8 mouse cellular contexts compared by ENCODE assay signal in the genomic region with DNA sequence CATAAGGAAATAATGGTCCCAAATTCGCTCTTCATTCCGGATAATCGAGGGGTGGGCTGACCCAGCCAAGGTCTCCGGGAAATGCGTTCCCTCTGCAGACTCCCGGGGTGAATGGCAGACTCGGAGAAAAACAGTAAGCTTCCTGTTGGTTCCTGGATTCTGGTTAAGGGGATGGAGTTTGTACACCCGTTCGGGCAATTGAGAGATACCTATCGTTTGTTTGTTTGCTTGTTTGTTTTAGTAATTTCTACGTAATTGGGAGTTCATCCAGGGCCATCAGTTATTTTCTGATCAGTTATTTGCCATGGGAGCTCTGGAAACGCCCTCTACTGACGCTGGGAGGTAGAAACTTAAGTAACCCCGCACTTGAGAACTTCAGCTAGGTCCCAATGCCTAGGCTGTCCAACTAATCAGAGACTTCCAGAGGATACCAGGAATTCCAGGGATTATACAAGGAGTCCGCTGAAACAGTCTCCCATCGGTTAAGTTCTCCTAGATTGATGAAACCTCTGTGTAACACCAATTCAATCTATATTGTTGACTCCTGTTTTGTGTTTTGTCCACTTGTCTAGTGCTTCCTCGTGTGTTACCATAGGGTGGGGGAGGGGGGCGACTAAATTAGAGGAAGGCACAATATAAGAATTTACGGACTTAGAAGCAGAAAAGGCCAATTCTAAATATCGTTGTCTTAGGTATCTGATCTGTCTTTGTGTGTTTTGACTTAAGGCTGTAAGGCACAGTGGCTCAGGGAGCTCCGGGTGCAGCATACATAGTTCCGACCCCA. TPM values are rescaled to one million over a fixed set of nuclear protein-coding genes. Genes with fewer than 3 reads are reported as not detected.
DNase-seq lines count a peak whose midpoint lies in the region; ATAC-seq and TF ChIP-seq lines count a peak whose summit lies in the region.

No protein-coding gene starts in this region.

- H3K4me2 ChIP-seq in forebrain, embryonic 11.5 days (ENCODE audit: low read depth, low read length, severe bottlenecking) = peak overlapping the region; percentile 73

- H3K27me3 ChIP-seq in forebrain, embryonic 11.5 days (ENCODE audit: control insufficient read depth, insufficient read depth, low read length) = no peaks in the 10 kb centered on the region

- H3K36me3 ChIP-seq in forebrain, embryonic 11.5 days (ENCODE audit: control insufficient read depth, insufficient read depth, low read length) = no peaks in the 10 kb centered on the region

- H3K27ac ChIP-seq in bone marrow macrophage, adult 2 months (ENCODE audit: insufficient read depth, low read depth, low read length) = no peak overlapping the region
- H3K27ac ChIP-seq in forebrain, embryonic 11.5 days (ENCODE audit: low read depth, low read length) = no peak overlapping the region

- TF ChIP-seq POLR2A in bone marrow macrophage, adult 2 months (IDR thresholded peaks at IDR 0.05; ENCODE audit: borderline replicate concordance, low read depth, low read length) = no peak
- TF ChIP-seq POLR2A in lung, adult 2 months (IDR thresholded peaks at IDR 0.05; ENCODE audit: borderline replicate concordance, extremely low read depth, low read depth, low read length) = no peak

- no peaks in the 10 kb centered on the region; the same call in 1 of the 2 replicates for H3K9me3 ChIP-seq in forebrain, embryonic 11.5 days (ENCODE audit: control insufficient read depth, low read length)

- peak overlapping the region; percentile 84 for H3K4me3 ChIP-seq in bone marrow macrophage, adult 2 months (ENCODE audit: insufficient read depth, low read length)
- peak overlapping the region; percentile 46 for H3K4me3 ChIP-seq in forebrain, embryonic 11.5 days (ENCODE audit: low read depth, low read length)
- peak overlapping the region; percentile 78 for H3K4me3 ChIP-seq in lung, adult 2 months (replicated peaks; ENCODE audit: extremely low read depth, low read depth, low read length)

- WGBS in forebrain, embryonic 11.5 days = 23% methylated on average over 22 of the region's 22 CpGs
- WGBS in lung, adult 2 months = 16% methylated on average over 22 of the region's 22 CpGs

- no peak for TF ChIP-seq CTCF in bone marrow macrophage, adult 2 months (IDR thresholded peaks at IDR 0.05; ENCODE audit: low read depth, low read length)
- no peak for TF ChIP-seq CTCF in lung, adult 2 months (IDR thresholded peaks at IDR 0.05; ENCODE audit: insufficient read depth, low read length)

- intact Hi-C loops in heart, postnatal 25 days (cut with DNase I) = loop anchor here (5.0 kb wide), 1 partner anchor 97 kb away; the partner anchor contains the start of gene 2610021A01Rik

- no peak for DNase-seq in forebrain, embryonic 11.5 days (ENCODE audit: low spot score)
- DNase-seq in heart, postnatal 25 days (ENCODE audit: low spot score) = peak; percentile 39
- peak; percentile 79 for DNase-seq in layer of hippocampus, adult 11-12 months (ENCODE audit: low spot score)
- no peak for DNase-seq in lung, adult 2 months
- DNase-seq in testis, postnatal 14 days (ENCODE audit: low spot score) = peak; percentile 53

- peak overlapping the region; percentile 32 for H3K9ac ChIP-seq in forebrain, embryonic 11.5 days (ENCODE audit: low read length)

- no peaks in the 10 kb centered on the region for H3K4me1 ChIP-seq in bone marrow macrophage, adult 2 months (ENCODE audit: control insufficient read depth, insufficient read depth, low read length)
- H3K4me1 ChIP-seq in forebrain, embryonic 11.5 days (replicated peaks; ENCODE audit: control insufficient read depth, insufficient read depth, low read length) = no peaks in the 10 kb centered on the region
- H3K4me1 ChIP-seq in lung, adult 2 months (ENCODE audit: control insufficient read depth, insufficient read depth, low read length) = no peaks in the 10 kb centered on the region

- peak; percentile 40 for ATAC-seq in CD4-positive, CD25-positive, alpha-beta regulatory T cell, adult 4 months
- peak; percentile 20; the same call in 1 of the 2 replicates for ATAC-seq in forebrain, embryonic 11.5 days (replicated peaks; ENCODE audit: low FRiP score)
- ATAC-seq in neutrophil, adult 5-6 weeks (ENCODE audit: extremely low read depth, insufficient number of reproducible peaks, low FRiP score, poor library complexity, severe bottlenecking) = peak; percentile 27; the same call in 1 of the 2 replicates

RNA-seq across cellular contexts. Expression of gene AW146154, which starts 0.7 kb away (rescaled TPM):
- 10 to 100 TPM; 17.1 to 19.1 TPM for polyA plus RNA-seq in CD4-positive, CD25-positive, alpha-beta regulatory T cell, adult 4 months (2017; shearing (Covaris generic))
- polyA plus RNA-seq in bone marrow macrophage, adult 2 months (2012; ENCODE audit: insufficient read depth, insufficient read length, missing spikeins) = 8.9 and 14.2 TPM in 2 replicates
- polyA plus RNA-seq in forebrain, embryonic 11.5 days (2014; fragmentation: Nextera tagmentation; extraction: Ambion mirVana) = 10.0 and 10.3 TPM in 2 replicates
- total RNA-seq in heart, postnatal 25 days (2021) = 1 to 10 TPM; 4.8 to 5.1 TPM
- polyA plus RNA-seq in lung, adult 2 months (2012; rRNA removed) = 3.5 and 5.3 TPM in 2 replicates
- total RNA-seq in neutrophil, adult 5-6 weeks (2017) = 10.9 and 11.3 TPM in 2 replicates

RNA-seq across cellular contexts. Expression of gene Gm20449, which starts 1.1 kb away (rescaled TPM):
- polyA plus RNA-seq in CD4-positive, CD25-positive, alpha-beta regulatory T cell, adult 4 months (2017; shearing (Covaris generic)) = not detected
- polyA plus RNA-seq in bone marrow macrophage, adult 2 months (2012; ENCODE audit: insufficient read depth, insufficient read length, missing spikeins) = 0.16 TPM in 1 of 2 replicates, not detected in the other
- 0.08 and 0.11 TPM in 2 replicates for polyA plus RNA-seq in forebrain, embryonic 11.5 days (2014; fragmentation: Nextera tagmentation; extraction: Ambion mirVana)
- total RNA-seq in heart, postnatal 25 days (2021) = not detected
- 0.02 and 0.03 TPM in 2 replicates for polyA plus RNA-seq in lung, adult 2 months (2012; rRNA removed)
- 0.12 and 0.23 TPM in 2 replicates for total RNA-seq in neutrophil, adult 5-6 weeks (2017)

RNA-seq across cellular contexts. Expression of gene Vmn2r57, which starts 51.8 kb away (rescaled TPM):
- polyA plus RNA-seq in CD4-positive, CD25-positive, alpha-beta regulatory T cell, adult 4 months (2017; shearing (Covaris generic)) = not detected
- polyA plus RNA-seq in bone marrow macrophage, adult 2 months (2012; ENCODE audit: insufficient read depth, insufficient read length, missing spikeins) = not detected in 2 replicates
- polyA plus RNA-seq in forebrain, embryonic 11.5 days (2014; fragmentation: Nextera tagmentation; extraction: Ambion mirVana) = 0.19 and 0.27 TPM in 2 replicates
- total RNA-seq in heart, postnatal 25 days (2021) = under 1 TPM; 0.11 to 0.23 TPM
- 0.06 TPM in 2 replicates for polyA plus RNA-seq in lung, adult 2 months (2012; rRNA removed)
- 0.23 and 0.25 TPM in 2 replicates for total RNA-seq in neutrophil, adult 5-6 weeks (2017)

Comparison
In these comparisons a context has a peak if more than half of its experiments do, and no peak if none do; other contexts are left out.
1. DNase-seq: peak in heart, postnatal 25 days (single experiment), layer of hippocampus, adult 11-12 months (single experiment) and testis, postnatal 14 days (single experiment); none in forebrain, embryonic 11.5 days (single experiment) and lung, adult 2 months (single experiment).
2. Peak in every context shown above with its lines, with median percentiles within 50 percentile points of each other: ATAC-seq and H3K4me3 ChIP-seq.